Mouse (Mus musculus): ENCODE measurements around the gene Gpr3. TPM values are rescaled to one million over a fixed set of nuclear protein-coding genes. Genes with fewer than 3 reads are reported as not detected.

Gpr3 gene
- not detected in 2 replicates for total RNA-seq (2021)
- long read RNA-seq = 0 reads

DNA sequence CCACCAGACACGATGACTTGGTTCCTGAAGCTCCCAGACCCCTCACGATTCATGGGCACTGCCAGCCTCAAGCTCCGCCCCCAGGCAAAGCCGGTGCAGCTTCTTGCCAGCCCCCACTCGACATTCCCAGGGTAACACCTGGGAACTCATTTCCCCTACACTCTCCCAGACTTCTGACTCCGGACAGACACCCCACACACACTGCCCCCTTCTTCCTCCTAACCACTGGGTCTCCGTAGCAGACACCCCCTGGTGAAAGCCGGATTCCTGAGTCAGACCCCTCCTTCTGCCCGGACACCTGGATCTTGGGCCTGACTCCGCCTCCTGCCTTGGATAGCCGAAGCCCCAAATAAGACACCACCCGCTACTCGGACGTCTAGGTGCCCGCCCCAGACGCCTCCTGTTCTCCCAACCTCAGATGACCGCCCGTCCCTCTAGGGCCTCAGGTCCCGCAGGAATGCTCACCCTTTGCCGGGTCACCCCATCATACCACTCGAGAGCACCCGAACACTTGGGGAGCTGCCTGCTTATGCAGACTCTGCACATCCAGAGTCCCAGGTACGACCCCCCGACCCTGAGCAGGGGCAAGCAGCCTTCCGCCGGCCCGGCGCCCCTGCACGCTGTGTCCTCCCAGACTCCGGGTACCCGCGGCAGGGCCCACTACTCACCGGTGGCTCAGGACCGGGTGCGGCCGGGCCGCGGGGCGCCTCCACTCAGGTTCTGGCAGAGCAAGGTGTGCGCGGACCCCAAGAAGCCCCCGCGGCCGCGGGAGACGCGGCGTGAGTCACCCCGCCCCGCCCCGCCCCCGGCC, at the start of gene Gpr3, which contains the start of gene Cd164l2:
Gene Gpr3 (minus strand): TSS at position 786 of the 811 bp plus-strand sequence.
Gene Cd164l2 (plus strand): TSS at position 381 of the 811 bp plus-strand sequence.
- DNase-seq = no peak

DNA sequence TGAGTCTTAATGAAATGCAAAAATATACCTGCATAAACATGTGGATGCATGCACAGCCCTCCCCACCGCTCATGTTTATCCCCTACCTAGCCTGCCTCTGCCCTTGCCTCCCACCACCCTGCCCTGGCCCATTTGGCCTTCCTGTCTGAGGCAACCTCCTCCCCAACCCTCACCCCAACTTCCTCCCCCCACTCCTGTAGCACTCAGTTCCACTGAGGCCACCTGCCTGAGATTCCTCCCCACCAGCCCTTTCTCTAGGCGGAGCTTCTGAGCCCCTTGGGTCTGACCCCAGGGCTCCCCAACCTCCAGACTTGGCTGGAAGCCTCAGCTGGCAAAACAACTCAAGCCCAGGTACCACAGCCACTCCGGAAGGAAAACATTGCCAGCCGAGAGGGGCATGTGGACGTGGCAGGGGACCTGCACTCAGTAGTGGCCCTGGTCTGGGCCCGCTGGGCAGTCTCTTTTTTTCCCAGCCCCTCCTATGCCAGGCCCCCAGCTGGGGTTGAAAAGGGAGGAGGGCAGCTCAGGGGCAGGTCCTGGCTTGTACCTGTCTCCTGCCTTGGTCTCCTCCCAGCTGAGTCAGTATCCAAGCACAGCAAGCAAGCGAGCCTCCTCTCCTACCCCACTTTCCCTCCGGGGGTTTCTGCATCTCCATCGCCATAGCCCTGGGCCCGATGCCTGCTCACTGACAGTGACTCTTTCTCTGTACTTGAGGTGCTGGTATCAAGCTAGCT, 49.5 kb upstream of the Gpr3 start:
- DNase-seq = no peak

DNA sequence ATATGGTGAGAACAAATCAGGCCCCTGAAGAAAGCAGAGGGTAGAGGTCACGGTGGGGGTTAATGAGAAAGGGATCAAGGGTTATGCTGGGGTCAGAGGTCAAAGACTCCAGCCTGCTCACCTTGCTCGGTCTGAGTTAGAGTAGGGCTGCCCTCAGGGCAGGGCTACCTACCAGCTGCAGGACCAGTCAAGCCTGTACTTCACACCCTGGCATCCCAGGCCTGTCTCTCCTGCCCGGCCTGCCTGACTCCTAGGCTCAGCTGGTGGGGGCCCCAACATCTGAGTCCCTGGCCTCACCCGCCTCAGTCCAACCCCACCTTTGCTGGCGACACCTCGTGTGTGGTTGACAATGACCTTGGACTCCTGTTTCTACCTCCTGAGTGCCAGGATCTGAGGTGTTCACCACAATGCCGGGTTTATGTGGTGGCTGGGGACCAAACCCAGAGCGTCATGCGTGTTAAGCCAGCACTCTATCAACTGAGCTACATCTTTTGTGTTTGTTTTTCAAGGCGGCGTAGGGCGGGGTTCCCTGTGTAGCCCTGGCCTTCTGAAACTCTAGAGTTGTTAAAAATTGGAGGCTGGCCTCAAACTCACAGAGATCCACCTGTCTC, 45.6 kb upstream of the Gpr3 start:
- no peak for DNase-seq

DNA sequence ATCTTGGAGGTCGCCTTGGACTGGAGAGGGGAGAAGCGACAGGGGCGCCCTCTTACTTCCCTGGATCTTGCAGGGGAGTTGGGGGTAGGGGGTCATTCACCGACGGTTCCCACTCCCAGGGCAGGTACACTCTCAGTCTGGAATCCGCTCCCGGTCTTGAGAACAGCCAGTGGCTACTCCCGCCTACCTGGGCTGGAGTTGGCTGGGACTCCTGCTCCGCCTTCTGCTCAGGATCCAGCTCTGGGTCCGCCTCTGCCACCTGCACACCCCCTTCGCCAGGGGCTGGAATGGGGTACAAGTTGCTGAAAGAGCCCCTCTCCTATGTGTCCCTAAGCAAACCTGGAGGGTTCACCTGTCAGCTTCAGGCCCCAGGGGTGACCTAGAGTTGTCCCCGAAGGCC, 44.9 kb upstream of the Gpr3 start:
- no peak for DNase-seq

DNA sequence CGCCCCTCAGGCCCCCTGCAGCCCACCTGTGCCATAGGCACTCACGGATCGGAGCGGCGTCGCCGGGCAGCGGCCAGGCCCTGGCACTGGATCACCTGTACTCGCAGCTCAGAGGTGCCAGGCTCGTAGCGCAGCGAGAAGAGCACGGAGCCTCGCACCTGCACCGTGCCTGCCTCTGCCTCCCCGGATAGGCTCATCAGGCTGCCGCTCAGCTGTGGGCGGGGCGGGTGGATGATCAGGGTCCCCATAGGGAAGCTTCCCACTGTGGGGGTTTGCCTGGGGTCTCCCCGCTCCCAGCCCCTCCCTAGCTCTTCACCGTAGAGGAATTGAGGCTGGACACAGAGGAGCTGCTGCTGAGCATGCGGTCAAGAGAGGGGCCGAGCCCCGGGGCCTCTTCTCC, 44.5 kb upstream of the Gpr3 start:
- no peak for DNase-seq

DNA sequence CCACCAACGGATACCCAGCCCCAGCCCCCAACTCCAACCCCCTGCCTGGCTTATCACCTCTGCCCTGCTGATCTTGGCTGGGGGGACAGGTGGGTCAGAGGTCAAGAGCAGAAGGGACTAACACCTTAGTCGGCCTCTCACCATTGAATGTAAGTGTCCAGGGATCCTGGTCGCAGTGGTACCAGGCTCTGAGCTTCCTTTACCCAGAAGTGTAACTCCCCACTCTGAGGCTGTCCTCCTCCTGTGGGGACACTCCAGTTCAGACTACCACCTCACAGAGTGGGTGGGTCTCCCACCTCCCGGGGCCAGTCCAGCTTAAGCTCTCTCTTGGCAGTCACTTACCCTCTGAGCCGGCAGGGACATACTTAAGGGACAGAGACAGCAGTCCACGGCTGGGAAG, 43.1 kb upstream of the Gpr3 start:
- no peak for DNase-seq

DNA sequence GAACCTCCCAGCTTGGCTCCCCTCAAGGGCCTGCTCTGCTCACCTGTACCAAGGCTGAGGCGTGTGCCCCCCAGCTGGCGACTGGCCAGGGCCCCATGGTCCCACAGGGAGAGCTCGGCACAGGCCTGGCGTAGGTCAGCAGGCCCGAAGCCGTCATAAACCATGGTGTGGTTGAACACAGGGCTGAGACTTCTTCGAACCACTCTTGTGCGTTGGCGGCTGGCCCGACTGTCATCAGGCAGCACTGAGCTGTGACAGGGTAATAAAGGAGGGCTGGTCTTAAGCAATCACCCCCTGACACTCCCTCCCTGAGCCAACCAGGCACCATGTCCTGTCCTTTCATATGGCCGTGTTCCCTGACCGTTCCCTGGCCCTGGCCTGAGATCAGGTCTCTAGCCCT, 41.1 kb upstream of the Gpr3 start:
- DNase-seq = no peak

DNA sequence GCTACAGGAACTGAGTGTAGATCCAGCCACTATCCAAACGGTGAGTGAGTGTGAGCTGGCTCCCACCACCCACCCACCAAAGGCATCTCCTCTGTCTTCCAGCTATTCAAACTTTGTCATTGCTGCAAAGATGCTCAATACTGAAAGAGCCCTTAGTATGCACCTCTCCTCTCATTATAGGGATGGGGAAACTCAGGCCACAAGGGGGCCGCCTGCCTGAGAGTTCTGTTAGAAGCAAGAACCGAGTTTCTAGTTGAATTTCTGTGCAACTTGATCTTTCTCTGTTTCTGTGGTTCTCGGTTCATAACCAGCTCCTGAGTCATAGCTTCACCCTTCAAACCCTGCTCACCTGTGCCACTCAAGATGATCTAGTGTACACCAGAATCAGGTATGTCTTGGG, 39.8 kb upstream of the Gpr3 start:
- DNase-seq = no peak

DNA sequence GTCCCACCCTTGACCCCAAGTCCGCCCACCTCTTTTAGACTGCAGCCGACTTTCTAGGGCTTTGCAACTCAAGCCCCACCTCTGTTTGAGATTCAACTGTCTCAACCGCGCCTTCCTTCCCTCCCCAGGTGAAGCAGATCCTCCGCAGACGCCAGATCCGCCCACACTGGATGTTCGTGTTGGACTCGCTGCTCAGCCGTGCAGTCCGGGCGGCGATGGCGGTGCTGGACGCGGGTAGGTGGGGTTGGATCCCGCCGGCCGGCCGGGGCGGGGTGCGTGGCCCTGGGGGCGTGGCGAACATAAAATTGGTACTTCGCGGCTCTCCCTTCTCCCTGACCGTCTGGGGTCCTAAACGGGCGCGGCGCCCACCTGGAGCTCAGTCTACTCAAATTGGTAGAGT, 38.9 kb upstream of the Gpr3 start:
- peak; percentile 35 for DNase-seq

DNA sequence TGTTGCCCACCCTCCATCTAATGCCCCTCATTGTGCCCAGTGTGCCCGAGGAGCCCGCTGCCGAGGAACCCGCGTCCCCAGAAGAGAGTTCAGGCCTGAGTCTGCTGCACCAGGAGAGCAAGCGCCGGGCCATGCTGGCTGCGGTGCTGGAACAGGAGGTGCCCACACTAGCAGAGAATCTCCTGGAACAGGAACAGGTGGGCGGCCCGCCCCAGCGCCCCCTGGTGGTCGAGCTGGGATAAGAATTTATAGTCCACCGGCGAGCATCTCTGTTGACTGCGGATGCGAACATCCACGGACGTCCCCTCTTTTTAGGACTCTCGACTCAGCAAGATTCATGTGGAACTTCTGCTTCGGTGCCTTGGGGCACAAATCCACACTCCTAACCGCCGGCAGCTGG, 38.3 kb upstream of the Gpr3 start:
- DNase-seq = peak; percentile 81

DNA sequence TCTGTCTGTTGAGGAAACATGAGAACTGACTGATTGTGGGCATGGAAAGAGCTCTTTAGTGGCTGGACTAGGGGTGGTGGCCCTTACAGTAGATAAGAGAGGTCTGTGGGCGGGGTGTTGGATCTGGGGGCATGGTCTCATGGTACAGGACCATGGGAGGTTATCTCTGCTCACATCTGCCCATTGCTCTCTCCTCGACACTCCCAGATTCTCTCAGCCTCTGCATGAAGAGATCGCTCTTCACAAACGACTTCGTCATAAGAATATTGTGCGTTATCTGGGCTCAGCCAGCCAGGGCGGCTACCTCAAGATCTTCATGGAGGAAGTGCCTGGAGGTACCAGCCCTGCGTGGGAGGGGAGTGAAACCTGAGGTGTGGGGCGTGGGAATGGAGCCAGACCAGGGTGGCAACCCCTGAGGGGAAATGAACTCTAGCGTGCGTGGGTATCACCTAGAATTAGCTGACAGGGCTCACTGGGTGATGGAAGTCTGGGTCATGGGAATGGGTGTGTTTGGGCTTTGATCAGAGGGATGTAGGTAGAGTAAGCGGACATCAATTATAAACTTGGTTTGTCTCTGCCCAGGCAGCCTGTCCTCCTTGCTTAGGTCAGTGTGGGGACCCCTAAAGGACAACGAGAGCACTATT, 35.6 kb upstream of the Gpr3 start:
- no peak for DNase-seq

DNA sequence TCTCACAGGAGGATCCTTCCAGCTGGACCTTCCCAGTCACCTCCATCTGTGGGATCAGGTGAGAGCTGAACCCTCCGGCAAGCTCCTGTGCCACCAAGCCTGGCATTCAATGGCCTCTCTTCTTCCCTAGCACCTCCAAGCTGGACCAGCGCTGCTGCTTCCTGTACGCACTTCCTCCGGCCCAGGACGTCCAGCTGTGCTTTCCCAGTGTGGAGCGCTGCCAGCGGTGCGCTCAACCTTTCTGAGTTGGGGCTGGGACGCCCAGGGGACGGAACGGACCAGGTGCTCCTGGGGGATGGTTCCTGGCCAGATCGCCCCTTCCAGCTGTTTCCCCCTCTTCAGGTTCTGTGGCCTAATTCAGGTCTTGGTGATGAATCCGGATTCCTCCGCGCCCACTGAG, 34.7 kb upstream of the Gpr3 start:
- no peak for DNase-seq

DNA sequence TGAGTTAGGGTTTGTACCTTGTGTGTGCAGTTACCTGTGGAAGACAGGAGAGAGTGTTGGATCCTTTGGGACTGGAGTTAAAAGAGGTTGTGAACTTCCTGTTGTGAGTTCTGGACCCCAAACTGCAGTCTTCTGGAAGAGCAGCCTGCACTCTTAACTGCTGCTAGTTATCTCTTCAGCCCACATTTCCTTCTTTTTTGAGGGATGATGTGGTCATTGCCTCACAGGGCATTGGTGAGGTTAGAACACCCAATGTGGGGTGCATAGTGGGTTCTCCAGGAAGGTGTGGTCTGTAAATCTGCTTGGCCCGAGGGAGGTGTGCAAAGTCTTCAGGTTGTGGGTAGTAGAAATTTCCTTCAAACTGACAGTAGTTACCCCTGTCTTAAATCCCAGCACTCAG, 32.0 kb upstream of the Gpr3 start:
- no peak for DNase-seq

DNA sequence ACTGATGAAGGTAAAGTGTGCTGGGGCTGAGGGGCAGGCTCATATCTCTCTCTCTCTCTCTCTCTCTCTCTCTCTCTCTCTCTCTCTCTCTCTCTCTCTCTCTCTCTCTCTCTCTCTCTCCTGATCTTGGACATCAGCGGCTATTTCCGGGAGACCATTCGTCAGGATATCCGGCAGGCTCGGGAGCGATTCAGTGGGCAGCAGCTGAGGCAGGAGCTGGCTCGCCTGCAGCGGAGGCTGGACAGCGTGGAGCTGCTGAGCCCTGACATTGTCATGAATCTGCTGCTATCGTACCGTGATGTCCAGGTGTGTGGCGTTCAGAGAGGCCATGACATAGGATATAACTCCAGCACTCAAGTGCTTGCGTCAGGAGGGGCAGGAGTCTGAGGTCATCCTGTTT, 31.2 kb upstream of the Gpr3 start:
- no peak for DNase-seq

DNA sequence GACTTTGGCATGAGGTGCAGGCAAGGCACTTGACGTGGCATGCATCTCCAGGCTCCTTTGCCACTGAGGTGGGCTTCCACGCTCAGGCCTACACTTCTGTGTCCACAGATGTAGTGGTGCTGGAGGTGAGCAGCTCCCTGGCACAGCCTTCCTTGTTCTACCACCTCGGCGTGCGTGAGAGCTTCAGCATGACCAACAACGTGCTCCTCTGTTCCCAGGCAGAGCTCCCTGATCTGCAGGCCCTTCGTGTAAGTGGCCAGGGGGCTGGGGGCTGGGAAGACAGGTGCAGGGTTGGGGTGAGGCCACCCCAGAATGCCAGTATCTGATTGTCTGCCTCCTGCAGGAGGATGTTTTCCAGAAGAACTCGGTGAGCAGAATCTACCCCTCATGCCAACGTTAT, 30.4 kb upstream of the Gpr3 start:
- DNase-seq = no peak

DNA sequence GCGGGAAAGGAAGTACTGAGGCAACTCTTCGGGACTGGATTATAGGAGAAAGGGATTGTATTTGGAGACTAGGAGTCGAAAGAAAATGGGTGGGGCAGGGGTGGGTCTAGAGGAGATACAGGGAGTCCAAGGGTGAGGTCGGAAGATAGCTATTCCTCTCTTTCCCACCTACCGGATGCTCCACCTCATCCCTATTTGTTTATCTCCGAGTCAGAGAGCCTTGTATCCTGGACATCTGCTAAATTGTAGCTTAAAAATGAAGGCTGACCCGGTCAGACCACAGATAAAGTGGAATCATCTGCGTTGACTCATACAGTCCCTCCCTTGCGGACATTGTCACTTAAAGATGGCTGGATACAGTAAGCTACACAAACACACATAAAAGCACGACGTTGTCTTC, 29.6 kb upstream of the Gpr3 start:
- no peak for DNase-seq

DNA sequence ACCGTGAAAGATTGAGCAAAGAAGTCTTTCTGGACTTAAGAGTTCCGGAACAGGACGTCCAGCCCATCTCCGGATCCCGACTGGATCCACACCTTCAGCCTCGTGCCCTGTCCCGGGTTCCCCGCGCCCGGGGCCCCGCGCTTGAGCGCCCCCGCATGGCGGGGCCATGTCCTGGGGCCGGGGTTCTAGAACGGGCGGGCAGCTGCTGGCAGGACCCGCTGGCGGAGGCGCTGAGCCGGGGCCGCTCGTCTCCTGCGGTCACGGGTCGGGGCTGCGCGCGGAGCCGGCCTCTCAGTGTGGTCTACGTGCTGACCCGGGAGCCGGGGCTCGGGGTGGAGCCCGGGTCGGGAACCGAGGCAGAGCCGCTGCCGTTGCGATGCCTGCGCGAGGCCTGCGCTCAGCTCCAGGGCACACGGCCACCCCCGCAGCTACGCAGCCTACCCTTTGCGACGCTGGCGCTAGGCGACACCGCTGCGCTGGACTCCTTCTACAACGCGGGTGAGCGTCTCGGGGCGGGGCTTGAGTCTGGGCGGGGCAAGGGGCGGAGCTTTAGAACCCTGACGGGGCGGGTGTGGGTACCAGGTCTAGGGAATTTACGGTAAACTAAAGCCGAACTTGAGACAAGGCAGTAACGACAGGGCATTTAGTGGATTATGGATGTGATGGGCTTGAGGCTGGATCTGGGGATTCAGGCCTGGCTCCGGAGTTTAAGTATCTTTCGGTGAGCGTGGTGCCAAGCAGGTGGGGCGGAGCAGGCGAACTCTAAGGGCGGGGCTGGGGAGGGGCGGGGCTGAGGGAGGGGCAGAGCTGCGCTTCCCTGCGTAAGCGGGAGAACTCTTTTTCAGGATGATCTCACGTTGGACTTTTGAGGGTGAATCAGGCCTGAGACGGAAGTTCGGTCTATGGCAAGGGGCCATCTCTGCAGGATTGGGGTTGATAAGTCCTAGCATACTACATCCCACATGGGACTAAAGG, 28.9 kb upstream of the Gpr3 start:
- peak; percentile 94 for DNase-seq

DNA sequence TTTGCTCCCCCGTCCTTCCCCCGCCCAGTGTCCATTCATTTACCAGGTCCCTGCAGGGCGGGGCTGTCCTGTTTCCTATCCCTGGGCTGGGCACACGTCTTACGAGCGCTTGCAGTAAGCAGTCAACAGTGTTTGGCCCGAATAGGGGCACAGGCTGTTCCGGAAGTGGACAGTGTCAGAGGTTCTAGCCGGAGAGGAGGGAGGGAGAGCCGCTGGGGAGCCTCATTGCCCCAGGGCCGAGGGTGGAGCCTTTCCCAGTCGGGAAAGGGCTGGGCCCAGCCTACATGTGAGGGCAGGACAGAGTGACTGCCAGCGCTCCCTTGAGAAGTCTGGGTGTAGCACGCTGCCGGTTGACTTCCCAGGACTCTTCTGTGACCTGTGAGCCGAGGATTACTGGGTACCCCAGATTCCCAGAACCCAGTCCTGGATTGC, 28.2 kb upstream of the Gpr3 start, which contains the start of gene Map3k6:
Gene Map3k6 (plus strand): TSS at position 329 of the 432 bp plus-strand sequence.
- peak; percentile 84 for DNase-seq

DNA sequence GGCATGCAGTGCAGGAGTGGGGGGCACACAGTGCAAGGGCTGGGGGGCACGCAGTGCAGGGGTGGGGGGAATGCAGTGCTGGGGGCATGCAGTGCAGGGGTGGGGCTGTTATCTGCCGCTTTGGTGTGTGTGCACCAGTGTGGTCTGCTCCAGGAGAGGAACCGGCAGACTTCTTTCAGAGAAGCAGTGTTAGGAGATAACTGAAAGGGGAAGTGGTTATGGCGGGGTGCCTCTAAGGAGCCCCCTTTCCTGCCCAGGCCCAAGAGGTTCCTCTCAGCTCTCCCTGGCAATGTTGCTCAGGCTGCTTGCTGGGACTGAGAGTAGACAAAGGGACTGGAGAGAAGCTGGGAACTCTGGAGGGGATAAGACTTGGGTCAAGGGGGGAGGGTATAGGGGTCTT, 25.6 kb upstream of the Gpr3 start:
- DNase-seq = no peak

DNA sequence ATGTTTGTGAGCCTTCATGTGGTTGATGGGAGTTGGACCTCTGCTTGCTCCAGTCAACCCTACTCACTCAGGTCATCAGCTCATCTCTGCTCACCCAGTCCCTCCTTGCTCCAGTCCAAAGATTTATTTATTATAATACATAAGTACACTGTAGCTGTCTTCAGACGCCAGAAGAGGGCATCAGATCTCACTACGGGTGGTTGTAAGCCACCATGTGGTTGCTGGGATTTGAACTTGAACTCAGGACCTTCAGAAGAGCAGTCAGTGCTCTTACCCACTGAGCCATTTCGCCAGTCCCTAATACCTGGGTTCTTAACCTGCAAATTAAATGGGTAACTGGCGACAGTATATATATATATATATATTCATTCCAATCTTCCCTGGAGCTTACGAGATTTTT, 23.1 kb upstream of the Gpr3 start:
- DNase-seq = no peak

DNA sequence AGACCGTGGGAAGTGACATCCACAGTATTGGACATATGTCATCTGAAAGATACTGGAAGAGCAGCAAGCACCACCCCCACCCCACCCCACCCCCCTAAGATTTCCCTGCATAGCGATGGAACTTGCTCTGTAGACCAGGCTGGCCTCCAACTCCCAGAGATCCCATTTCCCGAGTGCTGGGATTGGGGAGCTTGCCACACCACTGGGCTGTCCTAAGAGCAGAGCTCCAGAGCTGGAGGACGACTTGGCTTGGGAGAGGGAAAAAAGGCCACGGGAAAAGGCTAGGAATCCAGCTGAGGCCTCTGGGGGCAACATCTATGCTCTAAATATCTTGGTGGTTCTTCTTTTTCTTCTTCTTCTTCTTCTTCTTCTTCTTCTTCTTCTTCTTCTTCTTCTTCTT, 22.4 kb upstream of the Gpr3 start:
- no peak for DNase-seq

Measured in adrenal gland, postnatal 25 days (tissue).